Mouse (Mus musculus): ENCODE results near the gene Gprc5a. TPM values are rescaled to one million over a fixed set of nuclear protein-coding genes. Genes with fewer than 3 reads are reported as not detected.

Gprc5a gene
- polyA plus RNA-seq, 1 experiment from 2014 or later, result 3.2 TPM

DNA sequence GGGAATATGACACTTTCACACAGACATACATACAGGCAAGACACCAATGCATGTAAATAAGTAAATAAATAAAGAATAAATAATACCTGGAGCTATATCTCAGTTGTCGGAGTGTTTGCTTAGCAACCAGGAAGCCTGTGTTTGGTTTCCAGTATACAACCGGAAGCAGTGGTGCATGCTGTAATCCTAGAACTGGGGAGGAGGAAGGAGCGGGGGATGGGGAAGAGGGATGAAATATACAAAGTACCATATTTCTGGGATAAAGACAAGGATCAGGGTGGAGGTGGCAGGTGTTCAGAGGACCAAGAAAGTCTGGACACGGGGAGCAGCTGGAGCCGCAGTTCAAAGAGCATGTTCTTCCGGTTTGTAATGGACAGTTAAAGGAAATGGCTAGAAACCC is 16.9 kb upstream of the Gprc5a start:
- peaks cover 11% of the 10 kb centered on the region for H3K27me3 ChIP-seq (ENCODE audit: insufficient read depth, poor library complexity, severe bottlenecking)
- no peak overlapping the region for H3K4me3 ChIP-seq
- H3K4me1 ChIP-seq (replicated peaks), result 0 out of 2 replicates have a peak, but pooled peaks cover 5% of the 10 kb centered on the region
- H3K36me3 ChIP-seq, result no peaks in the 10 kb centered on the region
- DNase-seq (ENCODE audit: low spot score), result no peak
- no peak overlapping the region for H3K27ac ChIP-seq
- no peaks in the 10 kb centered on the region for H3K9me3 ChIP-seq
- 86% methylated on average over 6 of the region's 6 CpGs for WGBS

DNA sequence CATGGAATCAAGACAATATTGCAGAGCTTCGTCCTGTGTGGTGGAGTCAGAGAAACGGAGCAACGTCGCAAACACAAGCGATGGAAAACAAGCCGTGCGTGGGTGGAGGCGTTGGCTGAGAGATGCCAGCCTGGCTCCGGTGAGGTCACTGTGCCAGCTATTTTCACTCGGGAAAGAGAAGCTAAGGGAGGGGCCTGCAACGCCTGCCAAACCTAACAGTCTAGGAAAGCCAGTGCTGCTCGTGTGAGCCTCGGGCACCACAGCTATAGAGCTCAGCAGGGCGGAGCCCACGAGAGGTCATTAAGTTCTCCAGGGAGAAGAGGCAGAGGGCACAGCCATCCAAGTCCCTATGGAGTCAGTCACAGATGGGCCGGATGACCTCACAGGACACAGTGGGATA is 16.5 kb upstream of the Gprc5a start:
- Histone ChIP-seq H3K4me3 (no peak overlapping the region), H3K27ac (no peak overlapping the region), H3K9me3 (no peaks in the 10 kb centered on the region), H3K36me3 (no peaks in the 10 kb centered on the region), H3K27me3 (ENCODE audit: insufficient read depth, poor library complexity, severe bottlenecking) (peaks cover 11% of the 10 kb centered on the region), H3K4me1 (replicated peaks) (0 out of 2 replicates have a peak, but pooled peaks cover 5% of the 10 kb centered on the region)
- no peak for DNase-seq (ENCODE audit: low spot score)
- WGBS, result 87% methylated on average over 16 of the region's 16 CpGs

DNA sequence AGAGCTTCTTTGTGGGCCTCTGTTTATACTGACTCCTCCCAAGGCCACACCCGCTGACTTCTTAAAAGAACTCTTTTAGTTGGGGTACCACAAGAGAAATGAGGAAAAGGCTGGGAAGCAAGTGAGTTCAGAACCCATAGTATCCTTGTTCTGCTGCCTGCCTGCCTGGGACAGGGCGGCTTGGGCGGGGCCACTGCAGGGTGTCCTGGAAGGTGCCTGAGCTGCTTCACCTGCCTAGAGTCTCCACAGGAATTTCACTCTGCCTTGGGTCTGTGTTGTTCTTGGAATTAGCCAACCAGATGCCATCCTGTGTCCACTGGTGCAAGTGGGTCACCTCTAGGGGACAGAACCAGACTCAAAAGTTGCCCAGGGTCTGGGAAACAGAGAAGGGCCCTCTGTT is 11.7 kb upstream of the Gprc5a start:
- Histone ChIP-seq H3K4me3 (no peak overlapping the region), H3K9me3 (no peaks in the 10 kb centered on the region), H3K27ac (no peak overlapping the region), H3K4me1 (replicated peaks) (0 out of 2 replicates have a peak, but pooled peaks cover 3% of the 10 kb centered on the region), H3K27me3 (ENCODE audit: insufficient read depth, poor library complexity, severe bottlenecking) (no peaks in the 10 kb centered on the region), H3K36me3 (no peaks in the 10 kb centered on the region)
- WGBS, result 73% methylated on average over 3 of the region's 3 CpGs
- no peak for DNase-seq (ENCODE audit: low spot score)

DNA sequence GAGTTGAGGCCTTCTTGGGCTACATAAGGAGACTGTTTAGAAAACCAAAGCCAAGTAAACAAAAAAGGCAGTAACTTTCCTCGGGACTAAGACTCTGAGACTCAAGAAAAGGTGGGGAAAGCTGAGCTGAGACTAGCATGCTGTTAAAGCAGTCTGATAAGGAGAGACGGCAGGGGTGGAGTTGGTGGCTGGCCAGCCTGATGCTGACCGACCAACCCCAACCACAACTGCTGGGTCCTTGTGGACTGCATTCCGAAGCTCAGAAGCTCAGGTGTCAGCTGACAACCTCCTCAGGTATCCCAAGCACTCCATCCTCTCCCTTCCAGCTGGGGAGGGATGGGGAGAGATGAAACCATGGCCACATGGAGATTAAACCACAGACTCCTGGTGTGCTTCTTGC is 9.6 kb upstream of the Gprc5a start:
- H3K36me3 ChIP-seq, result no peaks in the 10 kb centered on the region
- whole genome bisulfite sequencing, result 58% methylated on average over 4 of the region's 4 CpGs
- H3K27ac ChIP-seq, result no peak overlapping the region
- H3K9me3 ChIP-seq, result no peaks in the 10 kb centered on the region
- no peaks in the 10 kb centered on the region for H3K27me3 ChIP-seq (ENCODE audit: insufficient read depth, poor library complexity, severe bottlenecking)
- DNase-seq (ENCODE audit: low spot score), result no peak
- no peaks in the 10 kb centered on the region for H3K4me1 ChIP-seq (replicated peaks)
- no peak overlapping the region for H3K4me3 ChIP-seq

DNA sequence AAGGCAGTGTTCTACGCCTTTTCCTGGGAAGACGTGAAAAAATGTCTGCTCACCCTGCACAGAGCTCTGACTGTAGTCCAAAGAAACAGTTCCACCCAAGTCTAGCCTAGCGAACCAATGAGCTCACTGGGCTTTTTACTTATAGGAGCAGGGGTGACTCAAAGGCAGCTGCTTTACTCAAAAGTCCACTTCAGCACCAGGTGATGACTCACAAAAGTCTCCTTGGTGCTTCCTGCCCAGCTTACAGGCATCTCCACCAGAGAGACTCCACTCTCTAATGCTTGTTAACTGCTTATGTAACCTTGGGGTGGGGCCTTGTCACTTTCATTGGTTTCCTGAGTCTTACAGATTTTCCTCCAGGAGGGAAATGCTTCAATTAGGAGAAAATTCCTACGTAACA is 4.7 kb upstream of the Gprc5a start:
- 94% methylated on average over 4 of the region's 4 CpGs for WGBS
- no peaks in the 10 kb centered on the region for H3K36me3 ChIP-seq
- no peak for DNase-seq (ENCODE audit: low spot score)
- peaks cover 32% of the 10 kb centered on the region for H3K27me3 ChIP-seq (ENCODE audit: insufficient read depth, poor library complexity, severe bottlenecking)
- H3K4me1 ChIP-seq (replicated peaks), result peaks cover 8% of the 10 kb centered on the region
- no peak overlapping the region for H3K4me3 ChIP-seq
- H3K9me3 ChIP-seq, result no peaks in the 10 kb centered on the region
- no peak overlapping the region for H3K27ac ChIP-seq

DNA sequence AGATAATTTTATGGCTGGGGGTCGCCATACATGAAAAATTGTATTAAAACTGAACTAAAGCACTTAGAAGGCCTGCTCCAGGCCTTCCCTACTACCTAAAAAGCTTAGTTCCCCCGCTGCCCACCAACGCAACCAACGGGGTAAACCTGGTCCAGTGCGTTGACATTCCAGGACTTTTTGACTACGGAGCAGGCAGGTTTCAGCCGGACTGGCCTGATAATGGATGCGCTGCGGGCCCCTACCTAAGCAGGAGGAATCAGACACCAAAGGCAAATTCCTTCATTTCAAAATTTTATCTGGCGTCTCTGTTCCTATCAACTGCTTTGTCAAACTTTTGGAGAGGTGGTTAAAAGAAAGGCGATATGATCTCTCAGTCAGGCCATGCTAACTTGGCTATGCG is 830 bp upstream of the Gprc5a start:
- peaks cover 29% of the 10 kb centered on the region for H3K4me1 ChIP-seq (replicated peaks)
- no peak overlapping the region for H3K27ac ChIP-seq
- DNase-seq (ENCODE audit: low spot score), result no peak
- H3K27me3 ChIP-seq (ENCODE audit: insufficient read depth, poor library complexity, severe bottlenecking), result peaks cover 52% of the 10 kb centered on the region
- H3K4me3 ChIP-seq, result no peak overlapping the region
- H3K36me3 ChIP-seq, result no peaks in the 10 kb centered on the region
- 60% methylated on average over 12 of the region's 12 CpGs for WGBS
- no peaks in the 10 kb centered on the region for H3K9me3 ChIP-seq

DNA sequence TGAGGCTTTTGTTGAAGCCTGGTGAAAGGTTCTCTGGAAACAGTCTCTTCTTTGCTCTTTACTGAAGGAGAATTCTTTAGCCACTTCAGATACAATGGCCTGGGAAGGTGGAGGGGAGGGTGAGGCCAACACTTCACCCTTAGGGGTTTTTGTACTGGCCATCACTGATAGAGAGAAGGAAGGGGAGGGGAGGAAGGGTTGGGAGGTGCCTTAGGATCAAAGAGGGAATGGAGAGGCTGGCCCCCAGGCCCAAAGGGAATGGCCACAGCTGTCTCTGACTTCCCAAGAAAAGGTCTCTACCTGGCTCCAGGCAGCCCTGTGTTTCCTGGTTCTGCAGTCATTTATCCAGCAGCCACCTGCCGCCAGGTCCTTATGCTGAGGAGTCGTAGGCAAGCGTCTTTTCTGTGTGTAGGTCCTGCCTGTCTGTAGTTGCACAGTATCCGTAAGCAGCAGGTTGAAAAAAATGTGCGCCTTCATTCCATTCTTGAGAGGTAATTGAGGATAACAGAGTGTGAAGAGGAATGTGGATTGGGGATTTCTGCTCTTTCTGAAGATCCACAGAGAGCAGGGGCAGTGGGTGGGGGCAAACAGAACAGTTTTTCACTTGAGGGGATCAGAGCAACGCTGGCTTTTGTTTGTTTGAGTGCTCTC is 1.5 kb downstream of the Gprc5a start:
- WGBS, result 29% methylated on average over 6 of the region's 6 CpGs
- Histone ChIP-seq H3K27ac (peak overlapping the region; percentile 40; the same call in 1 of the 2 replicates), H3K4me3 (peak overlapping the region; percentile 21; the same call in 1 of the 2 replicates), H3K36me3 (no peaks in the 10 kb centered on the region), H3K27me3 (ENCODE audit: insufficient read depth, poor library complexity, severe bottlenecking) (peaks cover 52% of the 10 kb centered on the region), H3K4me1 (replicated peaks) (peaks cover 34% of the 10 kb centered on the region), H3K9me3 (no peaks in the 10 kb centered on the region)
- no peak for DNase-seq (ENCODE audit: low spot score)

DNA sequence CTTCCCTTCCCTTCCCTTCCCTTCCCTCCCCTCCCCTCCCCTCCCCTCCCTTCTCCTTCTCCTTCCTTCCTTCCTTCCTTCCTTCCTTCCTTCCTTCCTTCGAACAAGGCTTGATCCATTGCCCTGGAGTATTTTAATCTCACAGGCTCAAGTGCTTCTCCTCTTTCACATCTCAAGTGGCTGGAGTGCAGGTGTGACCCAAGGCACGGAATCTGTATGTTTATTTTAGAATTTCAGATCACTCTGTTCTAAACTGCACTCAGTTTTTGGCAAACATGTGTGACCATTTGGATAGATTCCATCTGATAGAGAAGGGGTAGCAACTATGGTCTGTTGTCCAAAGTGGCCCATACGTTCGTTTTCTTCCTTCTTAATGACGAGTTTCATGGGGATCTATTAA is 2.8 kb downstream of the Gprc5a start:
- WGBS, result 92% methylated on average over 5 of the region's 5 CpGs
- Histone ChIP-seq H3K36me3 (no peaks in the 10 kb centered on the region), H3K9me3 (no peaks in the 10 kb centered on the region), H3K4me3 (no peak overlapping the region), H3K27ac (no peak overlapping the region), H3K4me1 (replicated peaks) (peaks cover 35% of the 10 kb centered on the region), H3K27me3 (ENCODE audit: insufficient read depth, poor library complexity, severe bottlenecking) (peaks cover 45% of the 10 kb centered on the region)
- no peak for DNase-seq (ENCODE audit: low spot score)

DNA sequence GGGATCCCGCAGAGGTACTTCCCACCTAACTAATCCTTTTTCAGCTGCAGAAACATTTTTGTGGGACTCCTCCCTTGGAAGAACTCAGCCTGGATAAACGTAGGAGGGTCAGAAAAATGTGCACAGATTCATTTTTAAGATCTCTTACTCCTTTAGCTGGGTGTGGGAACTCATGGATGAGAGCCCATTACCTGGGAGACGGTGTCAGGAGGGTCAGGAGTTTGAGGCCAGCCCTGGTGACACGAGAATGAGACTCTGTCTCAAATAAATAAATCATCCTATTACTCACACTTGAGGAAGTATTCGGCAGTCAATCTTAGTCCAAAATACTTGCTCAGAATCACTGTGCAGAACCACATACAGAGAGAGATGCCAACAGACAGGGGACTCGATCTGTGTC is 4.4 kb downstream of the Gprc5a start:
- no peak overlapping the region for H3K27ac ChIP-seq
- H3K27me3 ChIP-seq (ENCODE audit: insufficient read depth, poor library complexity, severe bottlenecking), result peaks cover 29% of the 10 kb centered on the region
- no peak for DNase-seq (ENCODE audit: low spot score)
- no peaks in the 10 kb centered on the region for H3K36me3 ChIP-seq
- no peak overlapping the region for H3K4me3 ChIP-seq
- no peaks in the 10 kb centered on the region for H3K9me3 ChIP-seq
- H3K4me1 ChIP-seq (replicated peaks), result peaks cover 38% of the 10 kb centered on the region
- 70% methylated on average over 6 of the region's 6 CpGs for WGBS

DNA sequence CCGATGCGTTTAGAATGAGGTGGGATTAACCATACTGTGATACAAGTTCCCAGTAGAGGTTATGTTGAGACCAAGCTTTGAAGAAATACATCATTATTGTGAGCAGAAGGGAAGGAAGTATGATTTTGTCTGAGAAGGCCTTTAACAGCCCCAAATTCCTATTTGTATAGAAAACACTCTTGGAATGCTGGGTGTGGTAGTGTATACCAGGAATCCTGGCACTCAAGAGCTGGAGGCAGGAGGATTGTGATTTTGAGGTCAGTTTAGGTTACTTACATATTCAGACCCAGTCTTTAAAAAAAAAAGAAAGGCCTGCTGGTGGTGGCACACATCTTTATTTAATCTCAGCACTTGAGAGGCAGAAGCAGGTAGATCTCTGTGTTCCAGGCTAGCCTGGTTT is 4.9 kb downstream of the Gprc5a start:
- 91% methylated on average over 2 of the region's 2 CpGs for WGBS

DNA sequence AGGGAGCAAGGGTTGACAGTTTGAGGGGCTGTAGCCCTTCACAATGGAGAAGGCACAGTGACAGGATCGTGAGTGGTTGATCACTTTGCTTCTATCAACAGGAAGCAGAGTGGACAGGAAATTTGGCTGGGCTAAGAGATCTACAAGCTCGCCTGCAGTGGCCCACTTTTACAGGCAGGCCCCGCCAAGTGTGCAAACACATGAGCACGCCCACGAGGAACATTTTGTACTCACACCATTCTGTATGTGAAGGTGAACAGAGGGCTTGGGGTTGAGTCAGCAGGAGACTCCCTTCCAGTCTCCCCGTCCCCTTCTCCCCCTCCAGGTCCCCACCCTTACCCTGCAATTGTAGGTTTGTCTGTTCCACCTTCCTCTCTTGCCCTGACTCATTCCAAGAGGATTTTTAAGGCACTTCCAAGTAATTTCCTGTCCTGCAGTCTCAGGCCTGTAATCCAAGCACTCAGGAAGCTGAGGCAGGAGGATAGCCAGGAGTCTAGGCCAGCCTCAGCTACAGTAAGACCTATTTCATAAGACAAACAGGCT is 9.0 kb downstream of the Gprc5a start:
- DNase-seq (ENCODE audit: low spot score), result no peak
- Histone ChIP-seq H3K27me3 (ENCODE audit: insufficient read depth, poor library complexity, severe bottlenecking) (no peaks in the 10 kb centered on the region; the same call in 1 of the 2 replicates), H3K4me3 (no peak overlapping the region), H3K27ac (no peak overlapping the region), H3K36me3 (peaks cover 7% of the 10 kb centered on the region; the same call in 1 of the 2 replicates), H3K9me3 (no peaks in the 10 kb centered on the region), H3K4me1 (replicated peaks) (peaks cover 20% of the 10 kb centered on the region)
- 83% methylated on average over 6 of the region's 6 CpGs for WGBS

More for the DNA sequence above, 4.9 kb downstream of the Gprc5a start:
- H3K4me1 ChIP-seq (replicated peaks), result peaks cover 33% of the 10 kb centered on the region
- no peak overlapping the region for H3K4me3 ChIP-seq
- no peak overlapping the region for H3K27ac ChIP-seq
- peaks cover 24% of the 10 kb centered on the region for H3K27me3 ChIP-seq (ENCODE audit: insufficient read depth, poor library complexity, severe bottlenecking)
- H3K9me3 ChIP-seq, result no peaks in the 10 kb centered on the region
- DNase-seq (ENCODE audit: low spot score), result no peak
- H3K36me3 ChIP-seq, result no peaks in the 10 kb centered on the region

DNA sequence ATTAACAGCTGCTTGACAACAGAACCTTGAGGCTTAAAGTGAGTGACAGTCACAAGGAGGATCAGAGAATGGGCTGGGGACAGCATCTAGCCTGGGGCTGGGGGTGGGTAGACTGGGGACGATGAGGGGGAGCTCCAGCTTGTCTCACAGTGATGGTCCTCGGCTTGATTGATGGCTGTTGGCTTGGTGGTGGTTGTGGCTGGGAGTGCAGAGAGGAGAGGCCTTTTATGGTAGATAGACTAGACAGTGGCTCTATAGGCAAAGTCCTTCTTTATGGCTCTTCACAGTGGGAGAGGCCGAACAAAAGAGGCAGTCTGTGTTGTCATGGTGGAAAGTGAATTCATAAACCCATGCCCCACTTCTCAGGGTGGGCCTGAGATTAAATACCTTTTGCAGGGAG is 10.8 kb downstream of the Gprc5a start:
- Histone ChIP-seq H3K4me3 (no peak overlapping the region), H3K9me3 (no peaks in the 10 kb centered on the region), H3K36me3 (peaks cover 7% of the 10 kb centered on the region; the same call in 1 of the 2 replicates), H3K4me1 (replicated peaks) (peaks cover 20% of the 10 kb centered on the region), H3K27ac (peak overlapping the region; percentile 53), H3K27me3 (ENCODE audit: insufficient read depth, poor library complexity, severe bottlenecking) (no peaks in the 10 kb centered on the region; the same call in 1 of the 2 replicates)
- peak; percentile 12 for DNase-seq (ENCODE audit: low spot score)
- 39% methylated on average over 3 of the region's 3 CpGs for WGBS

DNA sequence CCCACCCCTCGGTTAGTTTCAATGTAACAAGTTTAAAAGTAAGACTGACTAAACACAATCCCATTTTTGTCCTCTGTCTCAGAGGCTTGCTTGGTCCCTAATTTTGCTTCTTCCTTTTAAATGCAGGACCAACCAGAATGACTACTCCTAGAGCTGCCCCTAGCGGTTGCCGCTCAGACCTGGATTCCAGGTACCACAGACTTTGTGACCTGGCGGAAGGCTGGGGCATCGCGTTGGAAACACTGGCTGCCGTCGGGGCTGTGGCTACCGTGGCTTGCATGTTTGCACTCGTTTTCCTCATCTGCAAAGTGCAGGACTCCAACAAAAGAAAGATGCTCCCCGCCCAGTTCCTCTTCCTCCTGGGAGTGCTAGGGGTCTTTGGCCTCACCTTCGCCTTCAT is 13.0 kb downstream of the Gprc5a start:
- DNase-seq (ENCODE audit: low spot score), result no peak
- Histone ChIP-seq H3K9me3 (no peaks in the 10 kb centered on the region), H3K27ac (no peak overlapping the region)

More for the DNA sequence above, 13.0 kb downstream of the Gprc5a start:
- Histone ChIP-seq H3K4me3 (no peak overlapping the region), H3K4me1 (replicated peaks) (peaks cover 14% of the 10 kb centered on the region), H3K27me3 (ENCODE audit: insufficient read depth, poor library complexity, severe bottlenecking) (no peaks in the 10 kb centered on the region; the same call in 1 of the 2 replicates), H3K36me3 (peaks cover 7% of the 10 kb centered on the region; the same call in 1 of the 2 replicates)
- WGBS, result 49% methylated on average over 12 of the region's 12 CpGs
